Mouse (Mus musculus): ENCODE results near the gene Dclk2. TPM values are rescaled to one million over a fixed set of nuclear protein-coding genes. Genes with fewer than 3 reads are reported as not detected.

Dclk2 gene
- total RNA-seq, 2 experiments from 2014 or later = 0.88 to 0.97 TPM

DNA sequence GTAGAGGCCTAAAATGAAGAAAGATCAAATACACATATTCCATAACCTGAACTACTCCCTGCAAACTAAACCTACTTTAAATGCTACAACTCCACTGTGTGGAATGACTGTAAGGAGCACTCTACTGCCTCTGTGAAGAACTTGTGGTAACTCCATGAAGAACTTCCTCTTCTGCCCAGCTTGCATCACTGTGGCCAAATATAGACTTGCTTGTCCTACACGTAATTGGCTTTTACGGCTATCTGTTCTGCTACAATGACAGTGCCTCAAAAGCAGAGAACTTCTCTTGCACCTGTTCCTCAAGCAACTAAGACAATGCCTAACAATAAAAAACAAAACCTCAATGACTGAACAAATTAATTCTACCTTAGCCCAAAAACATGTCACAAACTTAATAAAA is 26.2 kb downstream of the Dclk2 start:
- no peak for DNase-seq

DNA sequence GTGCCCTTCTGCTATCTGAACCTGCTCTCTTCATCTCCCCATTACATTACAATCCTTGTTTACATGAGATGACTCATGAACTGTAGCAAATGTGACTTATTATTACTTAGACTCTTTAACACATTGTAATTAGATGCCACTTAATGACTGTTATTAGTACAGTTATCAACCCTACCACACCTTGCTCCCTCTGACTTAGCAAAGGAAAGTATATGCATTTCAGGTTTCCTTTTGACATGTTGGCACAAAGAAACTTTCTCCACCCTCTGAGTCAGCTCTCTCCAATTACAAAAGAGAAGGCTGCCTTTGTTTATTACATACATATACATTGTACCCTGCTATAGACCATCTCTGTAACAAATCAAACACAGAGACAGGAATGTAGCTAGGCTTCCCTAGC is 33.1 kb downstream of the Dclk2 start:
- no peak for DNase-seq

DNA sequence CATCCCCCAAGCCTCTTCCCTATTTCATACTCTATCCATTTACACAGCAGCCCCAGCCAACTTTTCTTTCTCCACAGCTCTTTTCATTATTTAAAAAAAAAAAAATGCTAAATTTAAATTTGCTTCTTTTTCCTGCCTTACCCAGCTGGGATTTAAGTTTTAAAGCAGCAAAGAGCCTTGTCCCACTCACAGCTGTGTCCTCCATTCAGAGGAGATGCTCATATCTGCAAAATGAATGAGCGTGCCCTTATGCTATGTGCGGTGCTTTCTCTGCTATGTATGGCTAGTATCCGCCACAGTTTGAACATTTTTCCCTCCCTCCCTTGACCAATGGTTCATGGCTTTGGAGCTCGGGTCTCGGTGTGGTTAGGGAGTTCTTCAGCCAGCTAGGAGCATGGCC is 35.5 kb downstream of the Dclk2 start:
- no peak for DNase-seq

DNA sequence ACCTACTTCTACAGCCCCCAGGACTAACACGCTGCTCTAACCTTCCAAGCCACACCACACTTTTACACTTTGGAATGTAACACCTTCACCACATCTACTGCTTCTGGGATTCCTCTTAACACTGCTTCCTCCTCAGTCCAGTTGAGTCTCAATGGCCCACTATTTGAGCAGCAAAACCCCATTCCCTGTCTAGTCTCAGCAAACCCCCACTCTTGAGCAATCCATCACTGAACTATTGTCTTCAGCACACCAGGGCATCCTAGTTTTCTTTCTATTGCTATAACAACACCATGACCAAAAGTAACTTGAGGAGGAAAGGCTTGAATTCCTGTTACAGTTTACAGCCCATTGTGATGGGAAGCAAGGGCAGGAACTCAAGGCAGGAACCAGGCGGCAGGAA is 36.2 kb downstream of the Dclk2 start:
- no peak for DNase-seq

DNA sequence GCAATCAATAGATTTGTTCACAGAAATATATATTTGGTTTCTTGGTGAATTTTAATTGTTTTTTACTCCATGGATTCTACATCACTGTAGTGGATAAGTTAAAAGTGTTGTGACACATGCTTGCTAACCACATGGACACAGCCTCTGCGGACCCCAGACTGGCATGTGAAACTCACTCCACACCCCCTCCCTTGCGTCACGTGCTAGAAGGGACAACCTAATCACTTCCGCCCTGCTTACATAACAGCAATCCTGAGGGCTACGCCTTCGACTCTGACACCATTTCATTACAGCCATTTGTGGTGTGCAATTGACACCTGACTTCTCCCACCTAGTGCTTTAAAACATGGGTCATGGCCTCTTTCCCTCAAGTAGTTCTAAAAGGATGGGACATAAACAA is 36.7 kb downstream of the Dclk2 start:
- no peak for DNase-seq

- no peak for DNase-seq
Observed at GRCm38 (mm10) chr3:86875912-86876311, 44.7 kb downstream of the Dclk2 start.

DNA sequence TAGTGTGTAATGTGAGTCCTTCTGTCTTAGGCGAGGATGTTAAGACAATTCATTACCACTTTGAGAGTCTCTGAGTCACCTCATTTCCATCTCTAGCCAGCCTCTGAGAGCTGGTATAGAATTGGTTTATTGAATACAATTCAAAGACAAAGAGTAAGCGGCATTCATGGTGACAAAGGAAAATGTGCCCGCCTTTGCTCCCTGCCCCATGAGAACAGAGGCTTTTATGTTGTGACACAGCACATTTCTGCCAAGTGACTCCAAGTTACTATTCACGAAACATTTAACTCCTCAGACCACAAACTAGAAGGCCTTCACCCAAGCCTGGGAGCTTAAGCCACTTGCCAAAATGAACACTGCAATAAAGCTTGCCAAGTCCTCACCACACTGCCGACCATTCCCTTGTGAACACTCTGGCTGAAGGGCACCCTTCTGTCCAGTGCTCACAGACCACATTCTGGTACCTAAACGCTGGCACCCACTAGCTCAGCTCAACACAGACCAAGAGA is 47.5 kb downstream of the Dclk2 start:
- no peak for DNase-seq

- DNase-seq = no peak
Observed at GRCm38 (mm10) chr3:86870952-86871351, 49.7 kb downstream of the Dclk2 start.

- DNase-seq = no peak
Observed at GRCm38 (mm10) chr3:86870411-86870810, 50.2 kb downstream of the Dclk2 start.

DNA sequence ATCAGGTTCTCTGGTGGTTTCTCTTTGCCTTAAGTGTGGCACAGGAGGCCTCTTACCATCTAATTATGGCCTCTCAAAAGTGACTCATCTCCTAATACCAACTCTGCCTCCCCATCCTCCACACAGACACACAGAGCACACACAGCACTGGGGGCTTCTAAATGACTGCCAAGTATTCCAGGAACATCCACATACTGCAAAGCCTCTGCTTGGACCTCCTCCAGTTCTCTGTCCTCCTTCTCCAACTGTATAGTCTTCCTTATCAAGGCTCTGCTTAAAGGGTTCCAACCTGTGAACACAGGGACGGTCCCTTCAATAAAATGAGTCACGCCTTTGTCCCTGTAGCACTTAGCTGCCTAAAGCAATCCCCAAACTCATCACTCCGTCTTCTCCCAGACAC is 51.9 kb downstream of the Dclk2 start:
- DNase-seq = no peak

GRCm38 (mm10) chr3:86863327-86864008 is 57.2 kb downstream of the Dclk2 start:
- no peak for DNase-seq

- no peak for DNase-seq
Observed at GRCm38 (mm10) chr3:86862939-86863311, 57.7 kb downstream of the Dclk2 start.

DNA sequence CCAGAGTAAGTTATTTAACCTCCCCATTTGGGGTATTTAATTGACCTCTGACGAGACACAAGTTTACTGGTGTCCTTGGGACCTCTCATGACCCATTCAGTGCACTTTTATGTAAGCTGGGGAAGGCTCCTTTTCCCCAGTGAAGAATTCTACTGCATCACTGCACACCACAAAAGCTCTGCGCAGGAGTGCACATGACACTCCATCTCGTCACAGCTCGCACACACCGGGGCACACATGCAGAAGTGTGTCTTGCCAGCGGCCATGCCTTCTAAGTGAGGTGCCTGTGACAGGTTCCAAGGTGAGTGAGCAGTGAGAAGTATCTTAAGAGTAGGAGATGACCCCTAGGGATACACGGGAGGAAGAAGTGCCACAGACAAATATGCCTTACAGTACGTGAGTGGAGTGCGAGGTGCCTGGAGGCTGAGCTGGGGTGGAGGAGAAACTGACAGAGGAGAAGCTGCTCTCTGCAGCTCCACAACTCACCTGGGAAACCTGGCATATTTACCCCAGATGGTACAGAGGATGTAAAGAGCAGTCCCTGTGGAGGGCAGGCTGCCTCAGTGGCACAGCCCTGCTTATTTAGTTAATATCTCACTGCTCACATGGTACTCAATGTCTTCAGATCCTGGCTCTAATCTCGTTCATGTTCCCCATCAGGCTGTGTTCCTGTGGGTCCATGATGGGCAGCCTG is 58.3 kb downstream of the Dclk2 start:
- no peak for DNase-seq

- no peak for DNase-seq
Observed at GRCm38 (mm10) chr3:86859791-86860190, 60.9 kb downstream of the Dclk2 start.

DNA sequence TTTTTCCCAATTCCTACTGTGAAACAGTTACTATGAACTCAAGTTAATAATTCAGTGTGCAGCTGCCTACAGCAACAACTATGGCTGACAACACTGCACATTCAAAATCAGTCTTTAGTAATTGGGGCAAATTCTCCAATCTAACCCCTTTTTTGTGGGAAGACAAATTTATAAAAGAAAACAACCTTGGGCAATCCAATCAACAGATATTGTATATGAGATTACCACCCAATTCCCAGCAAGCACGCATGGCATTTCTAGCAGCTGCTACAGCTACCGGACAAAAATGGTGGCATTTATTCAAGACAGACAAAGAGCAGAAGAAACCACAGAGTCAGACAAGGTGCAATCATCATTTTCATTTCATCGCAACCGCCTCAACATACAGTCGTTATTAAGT is 62.0 kb downstream of the Dclk2 start:
- no peak for DNase-seq

DNA sequence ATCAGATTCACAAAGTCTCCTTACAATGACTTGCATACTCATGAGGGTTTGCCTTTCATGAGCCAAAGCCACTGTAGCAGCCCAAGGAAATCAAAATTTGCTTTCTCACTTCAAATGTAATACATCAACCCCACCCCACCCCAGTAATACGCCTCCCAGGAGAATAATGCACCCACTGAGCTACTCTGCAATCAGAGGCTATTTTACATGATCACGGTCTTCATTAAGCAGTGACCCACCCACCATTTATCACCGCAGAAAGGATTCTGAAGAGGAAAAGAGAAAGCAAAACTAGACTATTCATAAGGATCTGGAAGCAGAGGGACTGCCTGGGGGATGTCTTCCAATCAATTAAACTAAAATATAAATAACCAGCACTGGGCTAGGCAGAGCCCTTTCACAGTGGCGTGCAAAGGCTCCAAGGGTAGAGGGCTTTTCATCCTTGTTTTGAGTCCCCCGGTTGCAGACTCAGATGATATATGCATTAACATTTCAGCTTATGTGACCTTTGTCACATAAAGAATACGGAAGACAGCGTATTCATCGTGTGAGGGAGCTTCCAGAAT is 62.7 kb downstream of the Dclk2 start:
- DNase-seq = no peak

GRCm38 (mm10) chr3:86852867-86853266 is 67.8 kb downstream of the Dclk2 start:
- no peak for DNase-seq

- no peak for DNase-seq
Observed at GRCm38 (mm10) chr3:86851131-86851530, 69.5 kb downstream of the Dclk2 start.

- no peak for DNase-seq
Observed at GRCm38 (mm10) chr3:86850394-86851030, 70.1 kb downstream of the Dclk2 start.

GRCm38 (mm10) chr3:86849337-86849736 is 71.3 kb downstream of the Dclk2 start:
- no peak for DNase-seq

GRCm38 (mm10) chr3:86847536-86847935 is 73.1 kb downstream of the Dclk2 start:
- no peak for DNase-seq

DNA sequence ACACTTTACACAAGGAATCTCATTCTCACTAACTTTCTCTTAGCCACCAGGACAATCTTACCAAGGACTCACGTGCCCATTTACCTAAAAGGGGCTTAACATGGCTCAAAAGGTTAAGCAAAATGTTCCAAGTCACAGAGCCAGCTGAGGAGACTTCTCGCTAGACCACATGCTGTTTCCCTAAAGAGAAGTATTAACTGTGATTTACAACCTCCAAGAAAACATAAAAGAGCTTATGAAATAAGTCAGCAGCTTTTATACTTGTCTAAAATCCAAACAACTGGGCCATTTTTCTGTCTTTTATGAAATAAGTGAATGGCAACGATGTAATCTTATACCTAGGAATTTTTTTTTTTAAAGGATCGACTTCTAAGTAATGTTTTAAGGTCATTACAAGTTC is 74.6 kb downstream of the Dclk2 start:
- no peak for DNase-seq

GRCm38 (mm10) chr3:86845578-86845977 is 75.1 kb downstream of the Dclk2 start:
- DNase-seq = no peak
